Mouse (Mus musculus) CD4-positive, CD25-positive, alpha-beta regulatory T cell, adult 4 months (primary cell): ENCODE data around the gene Crebzf. TPM values are rescaled to one million over a fixed set of nuclear protein-coding genes. Genes with fewer than 3 reads are reported as not detected.

Source experiments
- ATAC-seq: one replicate; pipeline ENCODE4 v1.8.0; 2017
- polyA plus RNA-seq, 2 experiments: library from polyadenylated mRNA; unstranded; fragments of 100-300 nt; shearing (Covaris generic); gene quantifications; one replicate each; pipeline ENCODE4 v1.2.1; 2017

Gene Crebzf
- polyA plus RNA-seq, result 10 to 100 TPM; 13.7 to 29.0 TPM

DNA sequence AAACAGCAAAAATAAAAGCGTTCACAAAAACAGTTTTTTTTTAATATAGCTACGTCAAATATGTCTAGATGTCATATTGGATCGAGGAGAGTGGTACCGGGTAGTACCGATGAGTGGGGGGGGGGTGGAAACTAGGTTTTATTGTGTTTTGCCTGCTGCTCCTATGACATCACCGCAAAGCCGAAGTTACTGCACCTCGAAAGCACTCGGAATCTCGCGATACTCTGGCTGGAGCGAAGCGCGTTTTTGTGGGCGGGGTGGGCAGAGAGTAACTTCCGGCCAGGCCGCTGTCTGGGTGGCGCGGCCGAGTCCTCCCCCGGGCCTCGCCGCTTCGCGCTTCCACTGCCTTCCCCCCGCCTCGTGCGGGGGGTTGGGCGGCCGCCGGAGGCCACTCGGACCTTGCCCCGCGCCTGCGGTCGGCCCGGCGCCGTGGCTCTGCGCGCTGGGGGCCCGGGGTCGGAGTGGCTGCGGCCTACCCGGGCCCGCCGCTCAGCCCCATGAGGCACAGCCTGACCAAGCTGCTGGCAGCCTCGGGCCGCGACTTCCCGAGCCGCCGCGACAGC, at the start of gene Crebzf:
TSS of gene Crebzf (plus strand) at position 212 of the 563 bp plus-strand sequence.
- ATAC-seq, result peak; percentile 91

DNA sequence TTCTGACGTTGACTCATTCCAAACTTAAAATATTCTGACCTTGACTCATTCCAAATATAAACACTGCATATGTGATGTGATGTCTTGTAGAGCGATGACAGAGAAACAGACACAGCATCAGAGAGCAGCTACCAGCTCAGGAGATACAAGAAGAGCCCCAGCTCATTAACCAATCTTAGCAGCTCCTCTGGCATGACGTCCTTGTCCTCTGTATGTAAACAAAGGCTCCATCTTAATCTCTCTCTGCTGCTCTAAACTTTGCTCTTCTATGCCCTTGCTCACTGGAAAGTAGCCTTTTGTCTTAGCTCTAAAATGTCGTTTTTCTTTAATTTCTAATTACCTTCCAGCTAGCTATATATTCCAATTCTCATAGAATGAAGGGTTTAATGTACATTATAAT, 47.5 kb upstream of the Crebzf start:
- ATAC-seq, result no peak

DNA sequence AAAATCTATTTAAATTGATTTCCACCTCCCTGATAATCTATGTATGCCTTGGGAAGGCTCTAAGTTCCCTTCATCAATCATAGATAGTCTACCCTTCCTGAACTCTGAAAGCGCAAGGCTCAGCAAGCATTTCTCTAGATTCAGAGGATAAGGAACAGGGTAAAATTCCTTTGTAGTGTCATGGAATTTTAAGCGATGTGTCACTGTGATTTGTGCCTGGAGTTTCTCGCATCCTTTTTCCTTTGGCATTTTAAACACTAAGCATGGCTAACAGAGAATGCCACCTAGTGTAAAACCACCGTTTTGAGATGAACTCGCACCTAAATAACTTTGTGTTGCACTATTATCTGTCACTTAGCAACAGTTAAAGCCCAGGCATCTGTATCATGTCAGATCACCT, 46.6 kb upstream of the Crebzf start:
- no peak for ATAC-seq

DNA sequence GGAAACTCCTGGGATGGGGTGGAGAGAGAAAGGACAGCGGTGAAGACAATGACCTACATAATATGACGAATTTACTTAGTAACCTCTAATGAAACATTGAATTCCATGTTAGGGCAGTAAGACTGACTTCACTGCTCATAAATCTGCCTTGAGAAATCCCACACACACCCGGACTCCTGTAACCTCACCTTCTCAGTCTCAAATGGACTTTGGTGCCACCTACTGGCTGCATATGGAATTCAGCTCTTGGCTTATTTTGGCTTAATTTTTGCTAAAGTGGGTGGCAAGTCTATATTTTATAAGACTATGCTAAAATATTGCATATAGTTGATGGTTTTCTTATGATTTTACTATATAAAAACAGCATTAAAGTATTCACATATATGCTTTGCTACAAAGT, 32.6 kb upstream of the Crebzf start:
- peak; percentile 93 for ATAC-seq

DNA sequence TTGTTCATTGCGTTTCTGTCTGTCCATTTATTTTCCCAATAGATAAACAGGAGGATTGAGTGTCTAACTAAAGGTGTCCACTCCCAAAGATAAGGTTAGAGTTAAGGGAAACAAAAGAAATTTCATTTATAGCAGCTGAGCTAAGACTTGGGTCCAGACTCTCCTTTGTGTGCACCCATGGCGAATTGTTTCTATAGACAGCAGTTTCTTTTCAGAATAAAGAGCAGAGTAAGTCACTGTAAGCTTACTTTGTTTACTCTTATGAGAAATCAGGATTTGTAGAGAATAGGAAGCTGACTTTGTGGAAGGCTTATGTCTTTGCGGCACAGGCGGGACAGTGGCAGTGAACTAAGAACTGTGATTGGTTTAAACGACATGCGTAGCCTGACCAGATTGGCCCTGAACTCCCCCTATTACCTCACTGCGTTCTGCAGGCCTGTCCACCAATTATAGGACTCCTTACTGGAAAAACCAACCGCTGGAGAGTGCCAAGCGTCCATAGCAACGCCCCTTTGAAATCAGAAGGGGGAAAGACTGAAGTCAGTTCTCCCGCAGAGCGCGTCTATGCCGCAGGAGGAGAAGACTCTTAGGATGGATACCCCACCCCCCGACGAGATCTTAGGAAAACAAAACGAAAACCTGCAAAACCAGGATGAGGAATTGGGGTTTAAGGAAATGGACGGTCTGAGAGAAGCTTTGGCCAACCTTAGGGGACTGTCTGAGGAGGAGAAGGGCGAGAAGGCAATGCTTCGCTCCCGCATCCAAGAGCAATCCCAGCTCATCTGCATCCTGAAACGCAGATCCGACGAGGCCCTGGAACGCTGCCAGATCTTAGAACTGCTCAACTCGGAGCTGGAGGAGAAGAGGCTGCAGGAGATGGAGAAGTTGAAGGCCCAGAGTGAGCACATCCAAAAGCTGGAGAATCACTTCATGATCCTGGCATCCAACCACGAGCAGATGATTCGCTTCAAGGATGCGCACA, 16.2 kb upstream of the Crebzf start, which contains the start of gene Ccdc89:
TSS of gene Ccdc89 (plus strand) at position 558 of the 982 bp plus-strand sequence.
- peak; percentile 99 for ATAC-seq

DNA sequence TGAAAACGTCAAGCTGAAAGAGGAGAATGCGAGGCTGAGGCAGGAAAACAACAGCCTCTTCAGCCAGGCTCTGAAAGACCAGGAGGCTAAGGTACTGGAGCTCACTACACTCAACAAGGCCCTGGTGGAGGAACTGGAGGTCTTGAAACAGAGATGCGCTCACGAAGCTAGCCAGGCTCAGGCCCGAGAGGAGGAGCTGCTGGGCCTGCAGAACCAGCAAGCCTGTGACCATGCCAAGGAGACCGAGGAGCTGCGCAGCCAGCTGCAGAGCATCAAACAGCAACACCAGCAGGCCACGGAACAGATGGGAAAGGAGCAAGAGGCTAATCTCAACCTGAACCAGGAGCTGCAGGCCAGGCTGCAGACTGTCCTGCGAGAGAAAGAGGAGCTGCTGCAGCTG, 15.5 kb upstream of the Crebzf start:
- no peak for ATAC-seq

DNA sequence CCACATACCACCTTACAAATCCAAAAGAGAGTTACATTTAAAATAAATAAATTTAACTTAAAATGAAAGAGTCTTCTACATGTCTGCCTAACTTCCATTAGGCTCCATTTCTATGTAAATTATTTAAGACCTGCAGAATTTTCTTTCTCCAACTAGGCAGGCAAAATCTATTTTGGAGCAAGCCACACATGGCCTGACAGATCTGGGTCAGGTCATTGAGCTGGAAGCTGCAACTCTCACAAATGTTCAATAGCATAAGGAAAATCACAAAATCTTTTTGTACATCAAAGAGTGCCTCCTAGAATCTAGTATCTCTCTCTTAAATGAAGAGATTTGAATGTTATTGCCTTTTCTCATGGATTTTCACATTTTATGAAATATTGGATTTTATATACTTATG, 10.3 kb upstream of the Crebzf start:
- ATAC-seq, result no peak

DNA sequence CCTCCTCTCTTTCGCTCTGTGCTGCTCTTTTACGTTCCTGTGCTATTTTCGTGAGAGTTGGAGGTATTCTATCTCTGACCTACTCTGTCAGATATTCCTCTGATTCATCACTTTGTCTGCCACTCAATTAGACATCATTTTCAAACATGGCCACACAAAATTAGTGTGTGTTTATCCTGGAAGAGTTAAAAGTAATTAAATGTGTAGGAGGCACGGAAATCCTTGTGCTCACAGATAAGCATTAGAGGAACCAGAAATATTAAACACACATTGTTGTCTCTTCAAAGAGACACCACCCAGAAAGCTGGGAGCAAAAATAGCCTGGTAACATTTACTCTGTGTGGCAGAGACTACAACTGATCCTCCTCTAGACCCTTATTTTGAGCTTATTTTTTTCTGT, 2.5 kb upstream of the Crebzf start:
- ATAC-seq, result no peak

DNA sequence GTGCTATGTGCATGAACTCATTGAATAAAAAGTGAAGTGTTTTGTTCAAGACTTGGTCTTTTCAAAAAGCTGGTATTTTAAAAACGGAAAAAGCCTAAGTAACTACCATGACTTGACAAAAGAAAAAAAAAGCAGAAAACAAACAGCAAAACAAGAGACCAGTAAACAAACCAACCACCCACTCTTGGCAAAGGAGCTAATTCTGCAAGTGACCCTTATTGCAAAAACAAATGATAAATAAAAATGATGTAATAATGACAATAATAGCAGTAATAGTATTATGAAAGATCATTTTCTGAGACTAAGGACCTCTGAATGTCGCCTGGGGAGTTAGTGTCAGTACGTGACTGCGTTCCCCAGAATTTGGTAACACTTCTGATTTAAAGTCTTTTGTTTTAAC, 459 bp upstream of the Crebzf start:
- no peak for ATAC-seq

DNA sequence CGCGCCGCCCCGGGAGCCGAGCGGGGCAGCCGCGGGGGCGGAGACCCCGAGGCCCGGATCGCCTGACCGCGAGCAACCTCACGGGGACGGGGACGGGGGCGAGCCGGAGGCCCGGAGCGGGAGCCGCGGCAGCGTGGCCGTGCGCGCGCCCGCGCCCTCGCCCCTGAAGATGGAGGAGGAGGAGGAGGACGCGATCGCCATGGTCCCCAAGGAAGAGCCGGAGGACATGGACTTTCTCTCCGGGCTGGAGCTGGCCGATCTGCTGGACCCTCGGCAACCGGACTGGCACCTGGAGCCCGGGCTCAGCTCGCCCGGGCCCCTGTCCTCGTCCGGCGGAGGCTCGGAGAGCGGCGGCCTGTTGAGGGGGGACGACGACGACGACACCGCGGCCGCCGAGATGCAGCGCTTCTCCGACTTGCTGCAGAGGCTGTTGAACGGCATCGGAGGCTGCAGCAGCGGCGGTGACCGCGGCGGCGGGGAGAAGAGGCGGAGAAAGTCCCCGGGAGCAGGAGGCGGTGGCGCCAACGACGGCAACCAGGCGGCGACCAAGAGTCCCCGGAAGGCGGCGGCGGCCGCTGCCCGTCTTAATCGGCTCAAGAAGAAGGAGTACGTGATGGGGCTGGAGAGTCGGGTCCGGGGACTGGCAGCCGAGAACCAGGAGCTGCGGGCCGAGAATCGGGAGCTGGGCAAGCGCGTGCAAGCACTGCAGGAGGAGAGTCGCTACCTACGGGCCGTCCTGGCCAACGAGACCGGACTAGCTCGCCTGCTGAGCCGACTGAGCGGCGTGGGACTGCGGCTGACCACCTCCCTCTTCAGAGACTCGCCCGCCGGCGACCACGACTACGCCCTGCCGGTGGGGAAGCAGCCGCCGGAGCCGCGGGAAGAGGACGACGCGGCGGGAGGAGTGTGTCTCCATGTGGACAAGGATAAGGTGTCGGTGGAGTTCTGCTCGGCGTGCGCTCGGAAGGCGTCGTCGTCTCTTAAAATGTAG, 867 bp downstream of the Crebzf start:
- peak; percentile 37 for ATAC-seq

DNA sequence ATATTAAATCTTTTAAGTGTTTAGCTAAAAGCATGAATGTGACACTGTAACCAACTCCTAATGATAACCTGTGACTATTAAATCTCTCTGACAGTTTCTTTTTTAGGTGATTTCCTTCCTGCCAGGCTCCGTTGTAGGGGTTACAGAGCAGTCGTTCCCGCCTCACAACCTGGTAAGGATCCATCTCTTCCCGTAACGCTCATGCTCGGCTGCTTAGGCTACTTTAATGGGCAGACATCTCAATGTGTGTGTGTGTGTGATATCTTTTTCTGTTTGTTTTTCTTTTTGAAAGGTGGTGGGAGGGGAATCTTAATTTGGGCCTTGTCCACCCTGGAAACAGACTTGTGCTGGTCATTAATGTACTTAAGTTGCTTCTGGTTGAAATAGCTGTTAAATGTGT, 1.7 kb downstream of the Crebzf start:
- no peak for ATAC-seq

DNA sequence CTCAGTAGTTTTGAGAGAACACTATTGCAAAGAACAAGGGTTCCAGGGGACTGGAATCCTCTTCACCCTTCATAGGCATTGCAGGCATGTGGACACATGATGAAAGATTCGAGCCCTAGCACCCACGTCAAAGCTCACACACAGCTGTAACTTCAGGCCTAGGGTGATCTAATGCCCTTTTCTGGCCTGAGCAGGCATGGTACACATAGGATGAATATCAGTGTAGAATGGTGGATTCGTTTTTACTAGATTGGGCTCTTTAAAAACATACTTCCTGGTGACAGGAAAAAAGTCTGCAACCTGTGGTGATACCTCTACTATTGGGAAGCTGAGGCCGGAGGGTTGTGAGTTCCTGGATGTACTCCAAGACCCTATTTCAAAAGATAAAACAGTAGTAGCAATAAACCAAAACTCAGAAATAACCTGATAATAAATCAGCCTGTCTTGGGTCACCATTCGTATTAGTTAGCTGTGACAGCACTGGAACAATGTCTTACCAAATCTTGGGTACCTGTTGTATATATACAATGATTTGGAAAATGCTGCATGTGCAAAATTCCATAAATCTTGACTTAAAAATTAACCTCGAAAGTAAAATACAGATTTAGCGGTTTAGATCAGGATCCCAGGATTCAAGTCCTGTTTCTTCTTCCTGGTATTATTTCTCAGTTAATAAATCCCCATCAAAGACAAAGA, 13.8 kb downstream of the Crebzf start:
- ATAC-seq, result no peak

DNA sequence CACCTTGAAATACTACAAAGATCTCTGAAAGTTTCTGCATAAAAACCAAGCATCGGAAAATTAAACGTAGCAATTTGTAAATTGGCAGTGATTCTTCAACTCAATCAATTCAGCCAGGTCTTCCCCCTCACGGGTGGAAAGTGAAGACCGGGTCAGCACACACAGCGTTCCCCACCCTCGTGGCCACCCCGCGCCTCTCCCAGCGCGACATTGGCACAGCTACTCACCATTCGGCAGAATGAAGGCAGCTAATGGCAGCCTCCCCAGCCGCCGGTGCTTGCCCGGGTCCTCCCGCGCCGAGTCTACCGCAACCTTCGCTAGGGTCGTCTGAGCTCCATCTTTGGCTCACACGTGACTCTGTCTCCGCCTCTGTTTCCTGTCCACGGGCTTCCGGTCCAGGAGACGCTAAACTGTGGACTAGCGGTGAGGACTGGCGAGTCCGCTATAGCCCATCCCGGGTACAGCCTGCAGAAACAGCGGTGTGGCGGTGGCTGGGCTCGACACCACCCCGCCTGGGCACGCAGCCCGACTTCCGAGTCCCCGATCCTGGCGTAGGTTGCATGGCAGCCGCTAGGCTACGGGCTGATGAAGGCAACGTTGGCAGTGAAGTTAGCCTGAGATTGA, 14.4 kb downstream of the Crebzf start, which contains the start of gene Tmem126a:
TSS of gene Tmem126a (minus strand) at position 385 of the 624 bp plus-strand sequence.
- ATAC-seq, result peak; percentile 88

DNA sequence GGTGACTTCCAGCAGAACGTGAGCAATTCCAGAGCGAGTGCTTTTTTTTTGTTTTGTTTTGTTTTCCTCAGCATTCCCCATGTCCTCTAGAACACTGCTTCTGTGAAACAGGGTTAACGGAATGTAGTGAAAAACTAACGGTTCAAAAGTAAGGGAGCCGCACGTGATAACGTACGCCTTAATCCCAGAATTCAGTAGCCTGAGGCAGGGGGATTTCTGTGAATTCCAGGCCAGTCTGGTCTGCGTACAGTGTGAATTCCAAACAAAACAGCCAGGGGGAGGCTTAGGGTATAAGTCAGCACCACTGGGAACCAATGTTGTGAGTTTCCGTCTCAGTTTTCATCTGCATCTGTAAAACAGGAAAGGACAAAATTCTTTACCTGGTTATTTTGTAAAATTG, 15.0 kb downstream of the Crebzf start:
- peak; percentile 13 for ATAC-seq

DNA sequence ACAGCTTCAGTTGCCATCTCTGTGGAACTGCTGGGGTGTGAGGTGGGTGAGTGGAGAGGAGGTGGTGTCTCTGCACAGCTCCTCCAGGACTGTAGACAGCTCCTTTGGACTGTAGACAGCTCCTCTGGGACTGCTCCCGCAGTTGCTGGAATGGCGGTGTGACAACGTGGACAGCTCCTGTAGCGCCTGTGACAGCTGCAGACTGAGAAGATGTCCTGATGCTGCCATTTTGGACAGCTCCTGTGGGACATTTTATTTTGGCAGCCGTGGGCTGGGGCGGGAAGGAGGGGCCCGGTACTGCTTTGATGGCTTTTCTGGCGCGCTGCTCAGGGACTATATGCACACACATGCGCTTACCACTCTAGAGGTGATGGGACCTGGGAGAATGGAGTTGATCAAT, 17.8 kb downstream of the Crebzf start:
- ATAC-seq, result no peak

DNA sequence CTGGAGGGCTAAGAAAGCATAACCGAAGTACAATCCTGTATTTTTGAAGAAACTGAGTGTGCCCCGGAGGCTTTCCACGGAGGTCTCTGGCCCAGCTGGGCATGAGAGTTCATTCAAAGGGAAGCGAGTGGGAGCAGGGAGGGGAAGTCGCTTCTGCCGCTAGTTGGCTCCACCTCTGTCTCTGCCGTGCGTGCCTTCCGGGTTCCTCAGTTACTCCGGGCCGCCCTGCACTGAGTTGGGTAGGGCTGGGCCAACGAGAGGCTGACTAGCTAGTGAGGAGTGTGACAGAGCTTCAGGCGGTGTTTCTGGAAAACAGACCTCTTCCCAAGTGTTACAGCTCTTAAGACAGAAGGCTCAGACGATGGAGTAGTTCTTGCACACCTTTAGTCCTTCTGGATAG, 18.4 kb downstream of the Crebzf start:
- ATAC-seq, result peak; percentile 37

DNA sequence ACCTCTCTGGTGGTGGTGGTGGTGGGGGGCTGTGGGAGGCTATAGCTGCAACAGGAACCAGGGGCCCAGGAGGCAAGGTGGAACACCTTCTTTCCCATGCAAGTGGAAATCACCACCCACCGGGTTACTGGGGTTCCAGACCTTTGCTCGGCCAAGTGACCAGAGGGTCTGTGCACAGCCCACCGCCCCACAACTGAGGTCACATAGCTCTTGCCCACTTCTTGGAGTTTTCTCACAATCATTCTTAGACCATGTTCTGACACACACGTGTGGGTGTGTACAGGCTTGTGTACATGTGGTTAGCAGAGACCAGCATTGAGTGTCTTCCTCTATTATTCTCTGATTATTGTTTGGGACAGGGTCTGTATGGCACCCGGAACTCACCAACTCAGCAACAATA, 18.9 kb downstream of the Crebzf start:
- no peak for ATAC-seq

DNA sequence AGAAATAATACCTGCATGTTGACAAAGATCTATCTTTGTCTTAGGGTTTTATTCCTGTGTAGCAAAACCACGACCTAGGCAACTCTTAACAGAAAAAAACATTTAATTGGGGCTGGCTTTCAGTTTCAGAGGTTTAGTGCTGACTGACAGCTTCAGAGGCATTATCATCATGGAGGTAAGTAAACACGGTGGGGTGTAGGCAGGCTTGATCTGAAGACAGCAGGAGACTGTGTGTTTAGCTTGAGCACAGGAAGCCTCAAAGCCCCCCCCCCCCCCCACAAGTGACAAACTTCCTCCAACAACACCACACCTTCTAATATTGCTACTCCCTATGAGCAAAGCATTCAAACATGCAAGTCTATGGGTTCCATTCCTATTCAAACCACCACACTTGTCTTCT, 31.0 kb downstream of the Crebzf start:
- peak; percentile 28 for ATAC-seq

DNA sequence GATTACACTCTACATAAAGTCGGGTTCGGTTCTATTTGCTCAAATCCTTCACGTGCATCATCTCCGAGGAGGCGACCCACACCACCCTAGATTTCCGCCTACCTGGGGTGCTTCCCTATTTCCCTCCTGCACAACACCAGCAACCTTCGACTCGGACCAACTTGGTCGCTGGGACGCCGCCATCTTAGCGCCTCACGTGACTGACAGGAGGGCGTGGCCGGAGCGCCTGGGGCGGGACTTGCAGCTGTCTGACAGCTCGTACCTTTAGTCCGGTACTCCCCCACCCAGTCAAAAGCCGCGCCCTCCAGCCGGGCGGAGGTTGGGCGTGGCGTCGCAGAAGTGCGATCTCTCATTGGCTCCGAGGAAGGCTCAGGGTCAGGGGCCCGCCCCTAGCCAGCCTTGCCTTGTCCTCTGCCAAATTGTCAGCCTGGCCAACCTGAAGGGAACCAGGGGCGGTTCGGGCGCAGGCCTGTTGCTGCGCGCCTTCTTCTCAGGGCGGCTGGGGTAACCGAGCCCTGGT, 33.3 kb downstream of the Crebzf start, which contains the start of gene Tmem126b:
TSS of gene Tmem126b (minus strand) at position 209 of the 520 bp plus-strand sequence.
- peak; percentile 96 for ATAC-seq

DNA sequence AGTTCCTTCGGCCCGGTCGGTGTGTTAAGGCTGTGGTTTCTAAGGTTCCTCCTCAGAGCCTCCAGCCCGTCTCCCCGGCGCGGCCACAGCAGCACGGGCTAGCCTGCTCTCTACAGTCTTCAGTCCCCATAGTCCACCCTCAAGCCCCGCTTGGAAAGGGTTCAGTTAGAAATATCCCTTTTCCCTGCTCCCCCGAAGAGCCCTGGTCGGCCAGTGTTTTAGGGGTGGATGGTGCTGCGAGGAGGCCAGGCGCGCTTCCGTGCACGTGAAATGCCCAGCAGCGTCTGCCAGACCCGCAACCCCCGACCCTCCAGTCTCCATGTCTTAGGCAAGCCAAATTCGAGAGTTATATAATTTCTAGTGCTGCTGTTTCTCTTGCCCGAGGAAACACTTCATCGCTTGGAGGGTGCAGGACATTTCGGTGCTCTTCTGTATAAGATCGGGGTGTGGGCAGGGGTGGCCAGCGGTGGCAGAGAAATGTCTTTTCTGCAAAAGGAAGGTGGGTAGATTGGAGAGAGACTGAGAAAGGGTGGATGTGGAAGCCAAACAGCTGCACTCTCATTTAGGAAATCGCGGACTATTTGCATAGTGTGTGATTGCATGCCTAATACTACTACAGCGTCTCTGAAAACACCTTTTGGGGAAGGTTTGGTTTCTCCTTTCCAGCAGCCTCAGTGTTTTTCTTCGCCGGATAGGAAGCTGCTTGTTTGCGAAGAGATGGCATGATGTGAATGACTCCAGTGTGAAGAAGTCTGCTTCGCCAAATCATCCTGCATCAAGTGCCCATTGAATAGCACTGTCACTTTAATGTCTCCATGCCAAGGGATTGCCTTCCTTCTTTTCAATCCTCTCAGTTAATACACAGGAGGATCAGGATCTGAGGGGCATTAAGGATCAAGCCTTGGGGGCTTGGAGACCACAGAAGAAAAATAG, 34.0 kb downstream of the Crebzf start, which contains the start of gene Dlg2:
TSS of gene Dlg2 (plus strand) at position 360 of the 933 bp plus-strand sequence.
- ATAC-seq, result peak; percentile 10
